Mouse (Mus musculus) brown adipose tissue, adult 24 weeks (tissue): Measurements from ENCODE around the gene Srek1. TPM values are rescaled to one million over a fixed set of nuclear protein-coding genes. Genes with fewer than 3 reads are reported as not detected.

Source experiments
- H3K27ac ChIP-seq: fragments of 200-500 bp; replicated peaks from 2 replicates; pipeline ENCODE4 v1.5.1; 2012; ENCODE audit warnings: low read depth, mild to moderate bottlenecking, low read length
- H3K4me1 ChIP-seq: fragments of 200-500 bp; 2 replicates; pipeline ENCODE4 v1.6.1; 2012; ENCODE audit warnings: low read length, mixed read lengths; ENCODE audit not compliant: control insufficient read depth, insufficient read depth, insufficient read length
- H3K4me3 ChIP-seq: fragments of 200-500 bp; 2 replicates; pipeline ENCODE4 v1.5.1; 2012; ENCODE audit warnings: low read depth, mild to moderate bottlenecking, low read length, moderate library complexity; ENCODE audit not compliant: insufficient read depth
- polyA plus RNA-seq: library from polyadenylated mRNA; stranded (reverse); fragments of >200 nt; gene quantifications from 2 replicates; pipeline ENCODE4 v1.2.4, GENCODE M21; 2012; ENCODE audit not compliant: missing spikeins, insufficient read depth, insufficient read length

The Srek1 gene
- polyA plus RNA-seq = 21.0 and 22.9 TPM in 2 replicates

DNA sequence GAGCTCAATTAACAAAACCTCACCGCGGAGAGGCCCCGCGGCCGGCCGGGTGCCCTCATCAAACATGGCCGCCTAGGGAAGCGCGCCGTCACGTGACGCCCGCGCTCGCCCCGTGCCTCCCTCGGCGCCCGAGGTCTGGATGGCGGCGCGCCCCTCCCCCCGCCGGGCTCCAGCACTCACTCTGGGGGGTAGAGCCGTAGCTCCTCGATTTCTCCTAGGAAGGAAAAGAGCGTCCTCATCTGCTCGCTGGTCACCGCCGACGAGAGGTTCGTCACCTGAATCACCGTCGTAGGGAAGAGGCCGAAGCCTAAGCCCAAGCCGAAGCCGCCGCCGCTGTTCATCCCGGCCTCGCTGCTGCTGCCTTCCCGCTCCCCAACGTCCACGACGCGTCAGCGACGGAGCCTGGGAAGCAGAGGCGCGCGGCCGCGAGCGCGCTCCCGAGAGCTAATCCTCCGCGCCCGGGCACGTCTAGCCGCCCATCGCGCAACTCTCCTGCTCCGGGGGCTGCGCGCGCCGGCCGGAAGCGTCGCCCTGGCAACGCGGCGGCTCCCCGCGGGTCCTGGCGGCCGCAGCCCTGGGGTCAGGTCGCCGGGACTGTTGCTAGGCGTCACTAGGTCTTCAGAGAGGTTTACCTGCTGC is at the start of gene Srek1:
TSS of gene Srek1 (minus strand) at position 490 of the 639 bp plus-strand sequence.
- peak within 1 kb of the TSS; percentile 97 for H3K4me3 ChIP-seq
- peak within 1 kb of the TSS; percentile 99 for H3K27ac ChIP-seq
- peaks cover 4% of the 10 kb centered on the region; the same call in 1 of the 2 replicates for H3K4me1 ChIP-seq

DNA sequence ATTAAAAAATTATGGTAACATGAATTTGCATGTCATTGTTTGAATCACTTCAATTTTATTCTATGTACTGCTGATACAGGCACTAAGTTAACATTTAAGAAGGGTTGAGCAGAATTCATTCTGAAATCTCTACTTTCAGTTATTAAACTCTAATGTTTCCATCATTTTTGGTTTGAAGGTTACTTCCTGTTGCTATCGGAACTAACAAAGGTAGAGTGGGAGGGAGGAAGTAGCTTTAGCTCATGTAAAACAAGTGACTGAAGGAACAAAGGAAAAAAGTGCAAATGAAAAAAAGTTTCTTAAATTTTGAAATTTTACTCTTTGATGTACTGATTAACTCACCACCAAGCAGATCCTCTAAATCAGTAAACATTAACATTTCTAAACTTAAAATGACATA is 47.9 kb upstream of the Srek1 start:
- H3K4me3 ChIP-seq = no peak overlapping the region
- no peaks in the 10 kb centered on the region for H3K4me1 ChIP-seq
- no peak overlapping the region for H3K27ac ChIP-seq

DNA sequence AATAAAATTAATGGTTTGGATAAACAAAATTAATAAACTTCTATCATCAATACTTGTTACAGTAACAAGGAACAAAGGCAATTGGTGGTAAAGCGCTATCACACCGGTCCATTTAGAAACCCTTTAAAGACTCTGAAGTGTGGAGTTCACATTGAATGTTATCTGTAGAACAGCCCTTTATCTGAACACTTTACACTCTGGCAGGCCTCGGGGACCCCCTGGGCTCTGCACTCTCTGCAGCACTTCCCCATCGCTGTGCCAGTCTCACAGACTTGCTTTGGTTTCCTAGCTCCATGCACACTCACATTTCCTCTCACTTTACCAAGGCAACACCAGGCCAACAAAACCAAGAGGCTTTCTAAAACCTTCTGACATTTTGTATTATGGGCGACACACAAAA is 45.0 kb upstream of the Srek1 start:
- no peaks in the 10 kb centered on the region for H3K4me1 ChIP-seq
- no peak overlapping the region for H3K4me3 ChIP-seq
- H3K27ac ChIP-seq = no peak overlapping the region

DNA sequence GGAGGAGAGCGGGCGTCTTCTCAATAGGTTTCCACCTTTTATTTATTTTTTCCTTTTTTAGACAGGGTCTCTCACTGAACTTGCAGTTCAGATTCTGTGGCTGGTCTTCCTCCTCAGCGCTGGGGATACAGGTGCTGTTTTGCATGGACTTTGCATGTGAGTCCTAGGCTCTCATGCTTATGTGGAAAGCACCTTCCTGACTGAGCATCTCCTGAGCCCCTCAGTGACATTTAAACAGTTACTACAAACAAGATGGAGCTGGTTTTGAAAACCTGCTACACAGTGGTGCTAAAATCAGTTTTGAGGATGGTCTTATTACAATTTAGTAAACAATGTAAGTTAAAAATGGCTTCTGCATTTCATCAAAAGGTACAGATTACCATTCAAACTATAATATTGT is 43.5 kb upstream of the Srek1 start:
- Histone ChIP-seq H3K4me3 (no peak overlapping the region), H3K4me1 (no peaks in the 10 kb centered on the region), H3K27ac (no peak overlapping the region)

GRCm38 (mm10) chr13:103807464-103807863 is 33.1 kb upstream of the Srek1 start:
- no peak overlapping the region for H3K4me3 ChIP-seq
- H3K27ac ChIP-seq = no peak overlapping the region

DNA sequence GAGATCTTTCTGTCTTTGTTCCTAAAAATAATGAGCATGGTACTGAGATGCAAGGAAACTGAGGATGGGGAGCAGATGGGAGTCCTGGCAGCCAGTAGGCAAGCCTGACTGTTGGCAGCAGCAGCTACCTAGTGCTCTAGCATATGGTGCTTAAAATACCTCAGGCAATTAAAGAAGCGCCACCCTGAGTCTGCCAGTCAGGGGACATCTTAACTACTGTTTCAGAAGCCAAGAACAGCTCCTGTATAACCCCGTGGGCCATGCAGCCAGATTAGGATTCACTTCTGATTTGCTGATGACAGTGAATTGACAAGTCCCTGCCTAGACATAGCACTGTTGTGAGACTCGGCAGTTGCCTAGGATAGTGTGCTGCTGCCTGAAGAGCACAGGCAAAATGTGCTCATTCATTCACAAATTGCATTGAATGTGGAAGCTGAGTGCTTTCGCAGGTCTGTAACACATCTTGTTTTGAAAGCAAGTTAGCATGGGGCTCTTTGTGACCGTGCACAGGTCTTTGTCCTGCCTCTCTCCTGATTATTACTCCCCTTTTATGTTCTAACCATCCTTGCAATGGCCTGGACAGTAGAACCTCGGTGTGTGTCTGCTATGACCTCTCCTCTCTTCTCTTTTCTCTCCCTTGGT is 31.9 kb upstream of the Srek1 start:
- H3K4me1 ChIP-seq = no peaks in the 10 kb centered on the region
- H3K4me3 ChIP-seq = no peak overlapping the region
- no peak overlapping the region for H3K27ac ChIP-seq

More at GRCm38 (mm10) chr13:103807464-103807863, 33.1 kb upstream of the Srek1 start:
- H3K4me1 ChIP-seq = no peaks in the 10 kb centered on the region

GRCm38 (mm10) chr13:103803721-103804120 is 29.3 kb upstream of the Srek1 start:
- H3K4me1 ChIP-seq = no peaks in the 10 kb centered on the region
- no peak overlapping the region for H3K27ac ChIP-seq
- H3K4me3 ChIP-seq = no peak overlapping the region

DNA sequence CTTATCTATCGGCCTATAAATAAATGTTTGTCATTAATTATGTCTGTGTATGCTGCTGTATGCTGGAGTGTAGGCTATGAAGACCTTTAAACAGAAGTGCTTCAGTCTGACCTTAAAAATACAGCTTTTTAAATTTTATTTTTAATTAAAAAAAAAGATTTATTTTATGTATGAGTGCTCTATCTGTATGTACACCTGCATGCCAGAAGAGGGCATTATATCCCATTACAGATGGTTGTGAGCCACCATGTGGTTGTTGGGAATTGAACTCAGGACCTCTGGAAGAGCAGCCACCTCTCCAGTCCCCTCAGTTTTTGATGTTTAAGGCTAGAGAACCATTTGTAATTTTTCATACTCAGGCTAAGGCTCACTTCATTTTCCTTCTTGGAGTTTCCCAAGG is 26.6 kb upstream of the Srek1 start:
- H3K4me3 ChIP-seq = no peak overlapping the region
- H3K27ac ChIP-seq = no peak overlapping the region
- H3K4me1 ChIP-seq = no peaks in the 10 kb centered on the region

GRCm38 (mm10) chr13:103794688-103795543 is 20.5 kb upstream of the Srek1 start:
- Histone ChIP-seq H3K27ac (no peak overlapping the region), H3K4me1 (no peaks in the 10 kb centered on the region), H3K4me3 (no peak overlapping the region)

DNA sequence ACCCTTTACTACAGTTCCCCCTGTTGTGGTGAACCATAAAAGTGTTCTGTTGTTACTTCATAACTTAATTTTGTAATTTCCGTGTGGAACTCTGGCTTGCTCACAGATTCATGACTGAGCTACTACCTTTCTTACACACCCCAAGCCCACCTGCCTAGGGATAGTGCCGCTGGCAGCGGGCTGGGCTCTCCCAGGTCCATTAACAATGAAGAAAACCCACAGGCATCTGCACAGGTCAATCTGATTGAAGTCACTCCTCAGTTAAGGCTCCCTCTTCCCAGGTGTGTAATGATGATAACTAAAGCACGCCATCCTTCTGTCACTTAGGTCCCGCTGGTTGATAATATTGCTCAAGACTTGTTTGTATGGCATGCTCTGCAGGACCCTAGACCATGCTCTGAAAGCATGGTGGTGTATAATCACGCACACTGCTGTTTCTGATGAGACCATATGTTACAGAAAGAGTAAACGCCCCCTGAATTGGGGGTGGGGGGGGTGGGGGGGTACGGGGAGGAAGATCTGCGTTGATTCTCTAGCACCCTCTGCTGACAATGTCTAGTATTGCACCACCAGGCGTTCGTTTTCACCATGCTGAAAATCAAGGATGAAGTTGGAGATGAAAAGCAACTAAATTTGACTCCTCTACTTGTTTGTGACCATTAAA is 5.6 kb upstream of the Srek1 start:
- no peaks in the 10 kb centered on the region for H3K4me1 ChIP-seq
- no peak overlapping the region for H3K27ac ChIP-seq
- H3K4me3 ChIP-seq = no peak overlapping the region

- no peak overlapping the region for H3K27ac ChIP-seq
- H3K4me3 ChIP-seq = no peak overlapping the region
- H3K4me1 ChIP-seq = 0 out of 2 replicates have a peak, but pooled peaks cover 2% of the 10 kb centered on the region
Observed at GRCm38 (mm10) chr13:103777126-103777525, 2.7 kb upstream of the Srek1 start.

GRCm38 (mm10) chr13:103773407-103774118 is 845 bp downstream of the Srek1 start:
- H3K4me3 ChIP-seq = peak overlapping the region; percentile 97
- H3K27ac ChIP-seq = peak overlapping the region; percentile 99
- peaks cover 4% of the 10 kb centered on the region; the same call in 1 of the 2 replicates for H3K4me1 ChIP-seq

- Histone ChIP-seq H3K4me1 (peaks cover 4% of the 10 kb centered on the region; the same call in 1 of the 2 replicates), H3K27ac (no peak overlapping the region), H3K4me3 (peak overlapping the region; percentile 24; the same call in 1 of the 2 replicates)
Observed at GRCm38 (mm10) chr13:103772917-103773316, 1.5 kb downstream of the Srek1 start.

- no peak overlapping the region for H3K27ac ChIP-seq
- H3K4me3 ChIP-seq = no peak overlapping the region
- peaks cover 4% of the 10 kb centered on the region for H3K4me1 ChIP-seq
Observed at GRCm38 (mm10) chr13:103770821-103771220, 3.6 kb downstream of the Srek1 start.
